8 mouse cellular contexts compared by ENCODE assay signal in the genomic region with DNA sequence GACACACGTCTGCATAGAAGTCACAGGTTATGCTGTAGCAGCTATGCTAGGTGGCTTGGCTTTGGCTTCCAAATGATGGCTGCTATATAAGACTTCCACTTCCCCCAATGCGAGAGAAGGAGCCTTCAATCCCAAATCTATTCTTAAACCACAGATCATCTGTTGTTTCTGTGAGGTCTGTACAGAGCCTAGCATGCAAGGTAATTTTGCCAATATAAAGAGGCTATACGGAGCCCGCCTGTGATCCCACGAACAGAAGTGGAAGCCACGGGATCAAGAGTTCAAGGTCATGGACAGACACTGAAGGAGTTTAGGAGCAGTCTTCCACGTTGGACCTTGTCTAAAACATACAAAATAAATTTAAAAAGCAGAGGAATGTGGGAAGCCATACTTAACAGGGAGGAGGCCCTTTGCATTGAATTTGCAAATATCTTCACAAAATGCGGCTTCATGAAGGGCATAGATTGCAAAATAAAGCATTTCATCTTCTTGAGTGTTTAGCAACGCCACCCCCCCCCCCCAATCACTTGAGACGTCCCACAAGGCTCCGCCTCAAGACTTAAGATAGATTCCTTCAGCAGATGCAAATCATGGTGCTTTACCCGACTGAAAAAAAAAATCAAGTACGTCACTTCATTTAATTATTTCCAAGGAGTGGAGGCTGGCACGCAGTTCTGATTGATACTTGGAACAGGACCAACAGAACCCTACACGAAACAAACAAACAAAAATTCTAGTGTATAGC. TPM values are rescaled to one million over a fixed set of nuclear protein-coding genes. Genes with fewer than 3 reads are reported as not detected.
DNase-seq lines count a peak whose midpoint lies in the region; ATAC-seq and TF ChIP-seq lines count a peak whose summit lies in the region.

No protein-coding gene starts in this region.

- H3K4me2 ChIP-seq in hindbrain, embryonic 15.5 days = peak overlapping the region; percentile 76

- peak overlapping the region; percentile 89 for H3K4me3 ChIP-seq in layer of hippocampus, adult 2 months
- peak overlapping the region; percentile 88 for H3K4me3 ChIP-seq in bone marrow macrophage, adult 2 months (ENCODE audit: insufficient read depth, low read length)
- H3K4me3 ChIP-seq in hindbrain, embryonic 15.5 days = peak overlapping the region; percentile 58

- no peak for DNase-seq in layer of hippocampus, adult 2 months (ENCODE audit: low spot score in 2 of 2)
- no peak for DNase-seq in layer of hippocampus, postnatal 25 days (ENCODE audit: extremely low spot score in 1 of 2, low spot score in 1 of 2)
- DNase-seq in thymus, postnatal 0 days (ENCODE audit: low spot score) = no peak
- no peak for DNase-seq in adipocyte (ENCODE audit: low spot score)

- no peak for TF ChIP-seq POLR2A in bone marrow macrophage, adult 2 months (IDR thresholded peaks at IDR 0.05; ENCODE audit: borderline replicate concordance, low read depth, low read length)

- peak overlapping the region; percentile 80 for H3K9ac ChIP-seq in hindbrain, embryonic 15.5 days

- H3K4me1 ChIP-seq in bone marrow macrophage, adult 2 months (ENCODE audit: control insufficient read depth, insufficient read depth, low read length) = peaks cover 8% of the 10 kb centered on the region
- H3K4me1 ChIP-seq in hindbrain, embryonic 15.5 days (replicated peaks) = peaks cover 36% of the 10 kb centered on the region

- no peaks in the 10 kb centered on the region for H3K27me3 ChIP-seq in hindbrain, embryonic 15.5 days

- H3K36me3 ChIP-seq in hindbrain, embryonic 15.5 days = no peaks in the 10 kb centered on the region

- 26% methylated on average over 15 of the region's 15 CpGs for WGBS in hindbrain, embryonic 15.5 days

- H3K9me3 ChIP-seq in hindbrain, embryonic 15.5 days = no peaks in the 10 kb centered on the region

- peak overlapping the region; percentile 100 for H3K27ac ChIP-seq in layer of hippocampus, adult 2 months
- H3K27ac ChIP-seq in bone marrow macrophage, adult 2 months (ENCODE audit: insufficient read depth, low read depth, low read length) = no peak overlapping the region
- peak overlapping the region; percentile 98 for H3K27ac ChIP-seq in hindbrain, embryonic 15.5 days (replicated peaks)

- no peak for TF ChIP-seq CTCF in layer of hippocampus, adult 2 months (conservative IDR thresholded peaks at IDR 0.05)
- no peak for TF ChIP-seq CTCF in bone marrow macrophage, adult 2 months (IDR thresholded peaks at IDR 0.05; ENCODE audit: low read depth, low read length)

- ATAC-seq in hindbrain, embryonic 15.5 days (ENCODE audit: low FRiP score, low read depth) = no peak
- 0 out of 2 replicates have a peak, but pooled peaks have one; percentile 14 for ATAC-seq in monocyte, adult 5-6 weeks (replicated peaks; ENCODE audit: insufficient number of reproducible peaks, low FRiP score, low TSS enrichment, poor library complexity, severe bottlenecking)
- ATAC-seq in cerebellum, adult (ENCODE audit: insufficient number of reproducible peaks, low FRiP score, low TSS enrichment) = no peak

RNA-seq across cellular contexts. Expression of gene Atp2a2, which starts 1.2 kb away (rescaled TPM):
- 100 to 1,000 TPM; 588 to 630 TPM for total RNA-seq in layer of hippocampus, adult 2 months (2021)
- total RNA-seq in layer of hippocampus, postnatal 25 days (2021) = 100 to 1,000 TPM; 629 to 650 TPM
- polyA plus RNA-seq in bone marrow macrophage, adult 2 months (2012; ENCODE audit: insufficient read depth, insufficient read length, missing spikeins) = 57.0 and 57.2 TPM in 2 replicates
- polyA plus RNA-seq in hindbrain, embryonic 15.5 days (2015; fragmentation: Nextera tagmentation; extraction: Ambion mirVana) = 54.1 and 55.1 TPM in 2 replicates
- 84.0 to 111 TPM (median 86.3 TPM) in 3 replicates for total RNA-seq in monocyte, adult 5-6 weeks (2017)
- 20.2 and 22.6 TPM in 2 replicates for polyA plus RNA-seq in thymus, postnatal 0 days (2015; fragmentation: Nextera tagmentation; extraction: Ambion mirVana)
